Mouse (Mus musculus) ES-Bruce4 (cell line): Measurements from ENCODE around the gene Wdhd1. TPM values are rescaled to one million over a fixed set of nuclear protein-coding genes. Genes with fewer than 3 reads are reported as not detected.
"Not testable (repeated sequence)": the region's sequence is repeated elsewhere in the genome, so short reads cannot be mapped to it uniquely, and the experiment has no call there.

Source experiments
- H3K27ac ChIP-seq: 2 replicates; pipeline ENCODE4 v1.5.1; 2012; ENCODE audit warnings: low read length, inconsistent platforms; ENCODE audit not compliant: insufficient read depth
- H3K27me3 ChIP-seq: 2 replicates; pipeline ENCODE4 v1.6.1; 2012; ENCODE audit warnings: mild to moderate bottlenecking, low read length, inconsistent platforms; ENCODE audit not compliant: control insufficient read depth, poor library complexity, insufficient read depth, severe bottlenecking
- H3K36me3 ChIP-seq: 2 replicates; pipeline ENCODE4 v1.6.1; 2012; ENCODE audit warnings: inconsistent platforms, mild to moderate bottlenecking, low read length, moderate library complexity; ENCODE audit not compliant: control insufficient read depth, poor library complexity, insufficient read depth, severe bottlenecking
- H3K4me1 ChIP-seq: one replicate; pipeline ENCODE4 v1.8.1; 2011; ENCODE audit warnings: low read length; ENCODE audit not compliant: control insufficient read depth, insufficient read depth
- H3K4me3 ChIP-seq: 2 replicates; pipeline ENCODE4 v1.5.1; 2011; ENCODE audit warnings: low read depth, mild to moderate bottlenecking, low read length
- H3K9ac ChIP-seq: 2 replicates; pipeline ENCODE4 v1.6.1; 2012; ENCODE audit warnings: low read depth, mild to moderate bottlenecking, inconsistent platforms; ENCODE audit not compliant: poor library complexity, severe bottlenecking
- H3K9me3 ChIP-seq: replicated peaks from 2 replicates; pipeline ENCODE4 v1.6.1; 2012; ENCODE audit warnings: mild to moderate bottlenecking, low read length, inconsistent platforms; ENCODE audit not compliant: control insufficient read depth, poor library complexity, insufficient read depth, severe bottlenecking
- CTCF ChIP-seq: IDR thresholded peaks from one replicate; pipeline ENCODE4 v1.8.1; 2011; ENCODE audit warnings: low read depth, low read length
- EP300 ChIP-seq: IDR thresholded peaks from 2 replicates; pipeline ENCODE4 v1.6.1; 2011; ENCODE audit warnings: low read depth, low read length; ENCODE audit not compliant: insufficient read depth
- POLR2A ChIP-seq: IDR thresholded peaks from one replicate; pipeline ENCODE4 v1.8.1; 2011; ENCODE audit warnings: low read length; ENCODE audit not compliant: insufficient read depth
- polyA plus RNA-seq: library from polyadenylated mRNA; stranded (reverse); fragments of >200 nt; gene quantifications from 2 replicates; pipeline ENCODE4 v1.2.4, GENCODE M21; 2011; ENCODE audit warnings: low read depth; ENCODE audit not compliant: missing spikeins, insufficient read depth, insufficient read length

Gene Wdhd1
- polyA plus RNA-seq: 42.7 and 55.4 TPM in 2 replicates

- H3K36me3 ChIP-seq: peaks cover 11% of the 10 kb centered on the region
- H3K4me1 ChIP-seq: no peaks in the 10 kb centered on the region
- no peaks in the 10 kb centered on the region for H3K9me3 ChIP-seq
- H3K27ac ChIP-seq: no peak within 1 kb of the TSS
- TF ChIP-seq POLR2A (peak; percentile 88), EP300 (no peak)
- peak within 1 kb of the TSS; percentile 88 for H3K4me3 ChIP-seq
- no peaks in the 10 kb centered on the region for H3K27me3 ChIP-seq
- H3K9ac ChIP-seq: peak within 1 kb of the TSS; percentile 74
These were observed at the start of gene Wdhd1, which contains the start of gene Socs4 for GRCm38 (mm10) chr14:47276637-47277393. Gene Wdhd1 (minus strand): TSS chr14:47276857. Gene Socs4 (plus strand): TSS chr14:47276931.

GRCm38 (mm10) chr14:47325965-47326761 lies 49.5 kb upstream of the Wdhd1 start:
- no peak for TF ChIP-seq CTCF
- TF ChIP-seq POLR2A: no peak
- no peak for TF ChIP-seq EP300
- Histone ChIP-seq H3K36me3 (no peaks in the 10 kb centered on the region), H3K4me3 (no peak overlapping the region), H3K27me3 (no peaks in the 10 kb centered on the region), H3K9me3 (no peaks in the 10 kb centered on the region), H3K9ac (no peak overlapping the region), H3K4me1 (peaks cover 2% of the 10 kb centered on the region), H3K27ac (no peak overlapping the region)

- H3K4me3 ChIP-seq, H3K27ac ChIP-seq, H3K27me3 ChIP-seq, H3K4me1 ChIP-seq, H3K9me3 ChIP-seq, H3K9ac ChIP-seq: not testable (repeated sequence)
- peaks cover 31% of the 10 kb centered on the region for H3K36me3 ChIP-seq
These were observed 44.9 kb upstream of the Wdhd1 start for GRCm38 (mm10) chr14:47321581-47321980.

- Histone ChIP-seq H3K4me1 (no peaks in the 10 kb centered on the region), H3K27ac (no peak overlapping the region), H3K9me3 (no peaks in the 10 kb centered on the region), H3K9ac (no peak overlapping the region), H3K27me3 (no peaks in the 10 kb centered on the region), H3K4me3 (no peak overlapping the region), H3K36me3 (peaks cover 44% of the 10 kb centered on the region)
- TF ChIP-seq POLR2A (no peak), CTCF (no peak), EP300 (no peak)
These were observed 42.7 kb upstream of the Wdhd1 start for GRCm38 (mm10) chr14:47319362-47319761.

GRCm38 (mm10) chr14:47310342-47311181 lies 33.9 kb upstream of the Wdhd1 start:
- Histone ChIP-seq H3K4me1 (no peaks in the 10 kb centered on the region), H3K27ac (no peak overlapping the region), H3K4me3 (no peak overlapping the region), H3K9ac (no peak overlapping the region), H3K27me3 (no peaks in the 10 kb centered on the region), H3K36me3 (peaks cover 64% of the 10 kb centered on the region), H3K9me3 (no peaks in the 10 kb centered on the region)
- TF ChIP-seq CTCF (no peak), POLR2A (no peak), EP300 (no peak)
